Mouse (Mus musculus) neural tube, embryonic 15.5 days (tissue): Measurements from ENCODE around the gene Gad1. TPM values are rescaled to one million over a fixed set of nuclear protein-coding genes. Genes with fewer than 3 reads are reported as not detected.
A peak's percentile ranks its signal among the peaks of the same experiment; 100 is the strongest.

Experiments used
- ATAC-seq: fragments of 200-750 bp; cut with Nextera tagmentation; 2 replicates; pipeline ENCODE4 v1.8.0; 2017; ENCODE audit warnings: mild to moderate bottlenecking, moderate TSS enrichment, moderate library complexity; ENCODE audit not compliant: low FRiP score
- H3K27ac ChIP-seq: fragments of 300-500 bp; sonication (generic); replicated peaks from 2 replicates; pipeline ENCODE4 v1.5.1; 2015; ENCODE audit warnings: mild to moderate bottlenecking, inconsistent platforms
- H3K27me3 ChIP-seq: fragments of 300-500 bp; sonication (generic); replicated peaks from 2 replicates; pipeline ENCODE4 v1.6.1; 2015; ENCODE audit warnings: inconsistent platforms
- H3K36me3 ChIP-seq: fragments of 300-500 bp; sonication (generic); 2 replicates; pipeline ENCODE4 v1.6.1; 2015; ENCODE audit warnings: inconsistent platforms
- H3K4me1 ChIP-seq: fragments of 300-500 bp; sonication (generic); 2 replicates; pipeline ENCODE4 v1.6.1; 2015; ENCODE audit warnings: inconsistent platforms
- H3K4me2 ChIP-seq: fragments of 300-500 bp; sonication (generic); 2 replicates; pipeline ENCODE4 v1.6.1; 2015; ENCODE audit warnings: inconsistent platforms, mild to moderate bottlenecking, moderate library complexity
- H3K4me3 ChIP-seq: fragments of 300-500 bp; sonication (generic); replicated peaks from 2 replicates; pipeline ENCODE4 v1.5.1; 2015; ENCODE audit warnings: mild to moderate bottlenecking, inconsistent platforms
- H3K9ac ChIP-seq: fragments of 300-500 bp; sonication (generic); replicated peaks from 2 replicates; pipeline ENCODE4 v1.6.1; 2015; ENCODE audit warnings: mild to moderate bottlenecking, inconsistent platforms
- H3K9me3 ChIP-seq: fragments of 300-500 bp; sonication (generic); replicated peaks from 2 replicates; pipeline ENCODE4 v1.6.1; 2016; ENCODE audit warnings: inconsistent platforms
- WGBS: fragments of 180-500 bp; shearing (Covaris S2); methylation state at CpG from one replicate; pipeline ENCODE4 v1.1.7; 2015; ENCODE audit warnings: mixed read lengths; 5-methylcytosine and 5-hydroxymethylcytosine counted together
- polyA plus RNA-seq: library from polyadenylated mRNA; unstranded; fragments of >200 nt; fragmentation: Nextera tagmentation; extraction: Ambion mirVana; gene quantifications from 2 replicates; pipeline ENCODE4 v1.2.1, GENCODE M21; 2015

Gene Gad1
- polyA plus RNA-seq, 1 experiment from 2014 or later: 96.5 TPM

DNA sequence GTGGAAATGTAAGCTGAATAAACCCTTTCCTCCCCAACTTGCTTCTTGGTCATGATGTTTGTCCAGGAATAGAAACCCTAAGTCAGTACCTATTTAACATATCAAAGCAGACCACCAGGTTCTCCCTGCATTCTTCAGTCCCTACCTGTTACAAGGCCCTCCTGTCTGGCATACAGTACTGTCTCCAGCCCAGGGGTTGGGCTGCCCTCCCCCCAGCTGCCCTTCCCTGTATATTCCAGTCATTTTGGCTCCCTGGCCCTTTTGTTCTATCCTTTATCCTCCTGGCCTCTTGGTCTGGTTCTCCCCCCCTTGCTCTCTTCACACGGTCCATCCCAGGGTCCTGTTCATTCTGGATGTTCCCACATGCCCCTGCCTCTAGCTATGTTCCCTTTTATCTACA, 78.4 kb downstream of the Gad1 start:
- no peak overlapping the region for H3K27ac ChIP-seq
- H3K4me1 ChIP-seq: peaks cover 22% of the 10 kb centered on the region
- peaks cover 3% of the 10 kb centered on the region; the same call in 1 of the 2 replicates for H3K27me3 ChIP-seq
- 72% methylated on average over 1 of the region's 1 CpGs for WGBS
- no peaks in the 10 kb centered on the region for H3K9me3 ChIP-seq
- no peak overlapping the region for H3K9ac ChIP-seq
- H3K4me3 ChIP-seq: no peak overlapping the region
- no peak overlapping the region for H3K4me2 ChIP-seq
- H3K36me3 ChIP-seq: no peaks in the 10 kb centered on the region
- no peak for ATAC-seq

DNA sequence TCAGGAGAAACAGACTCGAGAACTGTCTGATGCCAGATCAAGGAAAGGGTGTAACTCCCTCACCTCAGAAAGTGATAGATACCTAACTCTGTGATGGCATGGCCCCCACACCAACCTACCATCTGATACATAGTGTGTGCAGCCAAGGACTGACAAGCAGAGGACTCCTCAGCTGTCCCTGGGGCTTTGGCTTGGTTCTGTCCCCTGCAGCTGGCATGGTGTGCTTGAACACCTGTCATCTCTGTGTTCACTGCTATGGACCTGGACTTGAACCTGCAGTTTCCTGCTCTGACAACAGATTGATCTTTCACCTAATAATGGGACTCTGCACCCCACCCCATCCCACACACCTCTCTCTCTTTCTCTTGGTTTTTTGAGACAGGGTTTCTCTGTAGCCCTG, 79.5 kb downstream of the Gad1 start:
- Histone ChIP-seq H3K27me3 (peaks cover 3% of the 10 kb centered on the region; the same call in 1 of the 2 replicates), H3K9ac (no peak overlapping the region), H3K4me3 (no peak overlapping the region), H3K27ac (no peak overlapping the region), H3K4me1 (peaks cover 22% of the 10 kb centered on the region), H3K36me3 (no peaks in the 10 kb centered on the region), H3K4me2 (no peak overlapping the region), H3K9me3 (no peaks in the 10 kb centered on the region)
- ATAC-seq: no peak
- 86% methylated on average over 1 of the region's 1 CpGs for WGBS

DNA sequence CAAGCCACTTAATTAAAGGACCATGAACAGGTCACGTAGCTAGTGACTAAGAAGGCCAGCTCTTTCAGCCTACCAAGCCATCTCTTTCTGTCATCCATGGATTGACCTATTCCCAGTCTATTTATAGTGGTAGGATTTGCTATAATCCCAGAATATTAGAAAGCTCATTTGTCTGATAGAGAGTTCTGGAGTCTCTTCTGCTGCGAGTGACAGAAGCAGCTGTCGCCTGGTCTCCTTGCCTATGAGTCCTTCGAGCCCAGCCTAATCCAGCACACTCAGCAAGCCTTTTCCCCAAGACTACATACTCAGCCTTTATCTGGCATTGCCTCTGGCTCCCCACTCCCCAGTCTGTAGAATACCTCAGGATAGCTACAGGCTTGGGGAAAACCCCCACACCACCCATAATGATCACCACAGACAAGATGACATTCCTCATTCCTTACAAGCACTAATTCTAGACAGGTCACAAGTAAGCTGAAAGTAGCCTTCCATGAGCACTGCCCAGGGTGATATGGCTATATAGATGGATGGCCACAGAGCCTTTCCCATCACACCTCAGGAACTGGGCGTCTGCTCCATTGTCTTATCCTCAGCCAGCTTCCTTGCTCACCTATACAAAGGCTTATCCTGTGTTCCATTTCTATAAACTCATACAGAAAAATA, 81.3 kb downstream of the Gad1 start:
- 88% methylated on average over 5 of the region's 5 CpGs for WGBS
- H3K9me3 ChIP-seq: no peaks in the 10 kb centered on the region
- H3K36me3 ChIP-seq: no peaks in the 10 kb centered on the region
- peaks cover 3% of the 10 kb centered on the region; the same call in 1 of the 2 replicates for H3K27me3 ChIP-seq
- peaks cover 14% of the 10 kb centered on the region for H3K4me1 ChIP-seq
- H3K27ac ChIP-seq: no peak overlapping the region
- ATAC-seq: no peak
- H3K4me3 ChIP-seq: no peak overlapping the region
- H3K4me2 ChIP-seq: no peak overlapping the region
- H3K9ac ChIP-seq: no peak overlapping the region

DNA sequence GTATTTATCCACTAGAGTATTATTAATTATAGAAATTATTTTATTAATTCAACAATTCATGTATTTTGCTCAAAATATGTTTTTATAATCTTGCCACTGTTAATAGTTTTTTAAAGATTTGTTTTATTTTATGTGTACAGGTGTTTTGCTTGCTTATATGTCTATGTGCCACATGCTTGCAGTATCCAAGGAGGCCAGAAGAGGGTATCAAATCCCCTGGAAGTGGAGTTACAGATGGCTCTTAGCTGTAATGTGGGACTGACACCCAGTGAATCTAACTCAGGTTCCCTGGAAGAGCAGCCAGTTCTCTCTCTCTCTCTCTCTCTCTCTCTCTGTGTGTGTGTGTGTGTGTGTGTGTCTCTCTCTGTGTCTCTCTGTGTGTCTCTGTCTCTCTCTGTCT, 88.1 kb downstream of the Gad1 start:
- Histone ChIP-seq H3K27me3 (no peaks in the 10 kb centered on the region), H3K4me1 (peaks cover 22% of the 10 kb centered on the region), H3K9me3 (no peaks in the 10 kb centered on the region), H3K27ac (no peak overlapping the region), H3K4me2 (no peak overlapping the region), H3K4me3 (no peak overlapping the region), H3K9ac (no peak overlapping the region), H3K36me3 (no peaks in the 10 kb centered on the region)
- no peak for ATAC-seq

DNA sequence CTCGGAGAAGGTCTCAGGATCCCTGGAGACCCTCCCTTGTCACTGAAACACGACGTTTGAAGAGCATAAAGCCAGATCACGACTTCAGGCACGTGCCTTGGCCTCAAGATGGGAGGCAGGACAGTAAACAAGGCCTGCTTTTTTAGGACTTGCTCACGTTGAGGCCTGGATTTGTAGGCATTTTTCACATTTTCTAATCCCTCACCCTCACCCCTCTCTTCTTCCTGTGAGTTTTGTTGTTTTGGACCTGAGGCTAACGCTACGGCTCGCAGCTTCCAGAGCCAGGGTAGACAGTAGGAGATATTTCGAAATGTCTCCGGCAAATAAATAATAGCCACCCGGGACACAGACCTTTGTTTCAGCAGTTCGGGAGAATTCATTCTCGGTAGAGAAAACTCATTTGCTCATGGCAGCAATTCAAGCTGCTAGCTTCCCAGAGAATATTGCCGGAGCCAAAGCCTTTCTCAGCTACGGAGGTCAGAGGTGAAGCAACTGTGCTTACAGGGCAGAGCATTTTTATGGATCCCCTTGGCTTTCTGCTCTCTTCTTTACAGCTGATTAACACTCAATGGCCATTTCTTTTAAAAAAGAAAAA, 90.2 kb downstream of the Gad1 start:
- WGBS: 17% methylated on average over 16 of the region's 16 CpGs
- H3K9ac ChIP-seq: no peak overlapping the region
- no peaks in the 10 kb centered on the region for H3K9me3 ChIP-seq
- H3K4me2 ChIP-seq: 0 out of 2 replicates have a peak overlapping the region, but pooled peaks have one; percentile 13
- no peak overlapping the region for H3K4me3 ChIP-seq
- peaks cover 22% of the 10 kb centered on the region for H3K4me1 ChIP-seq
- H3K36me3 ChIP-seq: no peaks in the 10 kb centered on the region
- H3K27me3 ChIP-seq: no peaks in the 10 kb centered on the region
- H3K27ac ChIP-seq: peak overlapping the region; percentile 60
- ATAC-seq: peak; percentile 33; the same call in 1 of the 2 replicates

DNA sequence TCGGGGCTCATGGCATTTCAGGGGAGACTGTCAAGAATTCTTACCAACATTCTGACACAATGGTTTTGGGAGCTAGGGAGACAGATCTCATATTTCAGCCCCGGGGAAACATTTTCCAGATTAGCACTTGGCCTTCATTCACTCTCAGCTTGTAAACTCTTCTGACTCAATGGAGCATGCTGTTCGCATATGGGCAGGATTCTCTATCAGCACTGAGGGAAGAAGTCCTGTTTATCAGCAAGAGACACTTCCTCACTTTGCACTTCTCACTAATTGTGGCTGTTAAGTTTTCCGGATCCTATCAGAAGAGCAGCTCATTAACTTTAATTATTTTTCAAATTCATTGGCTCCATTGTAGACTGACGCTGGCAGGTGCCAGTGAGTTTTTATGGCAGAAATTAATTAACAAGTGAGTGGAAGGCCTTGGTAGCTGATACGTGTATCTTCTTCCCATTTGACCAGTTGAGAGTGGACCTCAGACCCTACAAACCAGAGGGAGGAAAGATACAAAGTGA, 92.5 kb downstream of the Gad1 start:
- 49% methylated on average over 6 of the region's 6 CpGs for WGBS
- no peak overlapping the region; the same call in 1 of the 2 replicates for H3K27ac ChIP-seq
- H3K4me1 ChIP-seq: peaks cover 22% of the 10 kb centered on the region

DNA sequence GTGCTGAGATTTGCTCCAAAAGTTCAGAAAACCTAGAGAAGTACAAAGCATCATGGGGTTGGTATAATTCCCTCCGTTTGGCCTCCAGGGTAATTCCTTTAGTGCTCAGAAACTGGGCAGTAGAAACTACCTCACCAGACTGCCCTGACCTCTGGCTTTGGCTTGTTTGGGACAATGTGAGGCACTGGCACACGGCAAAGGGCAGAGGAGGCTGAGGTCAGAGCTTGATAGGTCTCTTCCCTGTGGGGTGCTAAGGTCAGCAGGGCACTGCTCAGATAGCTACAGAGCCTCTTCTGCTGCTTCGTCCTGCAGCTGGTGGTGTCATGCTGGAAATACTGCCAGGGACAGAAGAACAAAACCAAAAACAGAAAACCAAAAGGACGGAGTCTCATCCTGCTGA, 94.8 kb downstream of the Gad1 start:
- Histone ChIP-seq H3K36me3 (no peaks in the 10 kb centered on the region), H3K9ac (no peak overlapping the region), H3K9me3 (no peaks in the 10 kb centered on the region), H3K27ac (no peak overlapping the region), H3K4me3 (no peak overlapping the region), H3K27me3 (no peaks in the 10 kb centered on the region), H3K4me2 (no peak overlapping the region), H3K4me1 (peaks cover 19% of the 10 kb centered on the region)
- 30% methylated on average over 4 of the region's 4 CpGs for WGBS
- no peak for ATAC-seq

More for the DNA sequence above, 92.5 kb downstream of the Gad1 start:
- Histone ChIP-seq H3K9me3 (no peaks in the 10 kb centered on the region), H3K4me2 (no peak overlapping the region), H3K9ac (no peak overlapping the region), H3K36me3 (no peaks in the 10 kb centered on the region), H3K27me3 (no peaks in the 10 kb centered on the region), H3K4me3 (no peak overlapping the region)
- peak; percentile 70 for ATAC-seq

DNA sequence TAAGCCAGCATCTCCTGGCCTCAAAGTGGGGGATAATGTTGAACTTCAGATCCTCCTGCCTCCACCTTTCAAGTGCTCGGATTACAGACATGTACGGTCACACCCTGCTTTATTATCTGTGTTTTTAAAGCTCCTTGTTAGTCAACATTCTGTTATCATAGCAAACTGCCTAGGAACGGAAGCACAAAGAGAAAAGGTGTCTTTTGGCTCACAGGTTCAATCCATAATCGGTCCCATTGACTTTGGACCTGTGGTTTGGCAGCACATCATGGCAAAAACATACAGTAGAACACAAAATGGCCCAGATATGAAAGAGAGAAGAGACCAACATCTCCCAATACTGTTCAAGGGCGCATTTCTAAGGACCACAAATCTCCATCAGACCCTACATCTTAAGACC, 95.4 kb downstream of the Gad1 start:
- Histone ChIP-seq H3K9me3 (no peaks in the 10 kb centered on the region), H3K27ac (no peak overlapping the region), H3K4me3 (no peak overlapping the region), H3K36me3 (no peaks in the 10 kb centered on the region), H3K4me1 (peaks cover 14% of the 10 kb centered on the region), H3K9ac (no peak overlapping the region), H3K27me3 (no peaks in the 10 kb centered on the region), H3K4me2 (no peak overlapping the region)
- no peak for ATAC-seq
- 89% methylated on average over 5 of the region's 5 CpGs for WGBS

DNA sequence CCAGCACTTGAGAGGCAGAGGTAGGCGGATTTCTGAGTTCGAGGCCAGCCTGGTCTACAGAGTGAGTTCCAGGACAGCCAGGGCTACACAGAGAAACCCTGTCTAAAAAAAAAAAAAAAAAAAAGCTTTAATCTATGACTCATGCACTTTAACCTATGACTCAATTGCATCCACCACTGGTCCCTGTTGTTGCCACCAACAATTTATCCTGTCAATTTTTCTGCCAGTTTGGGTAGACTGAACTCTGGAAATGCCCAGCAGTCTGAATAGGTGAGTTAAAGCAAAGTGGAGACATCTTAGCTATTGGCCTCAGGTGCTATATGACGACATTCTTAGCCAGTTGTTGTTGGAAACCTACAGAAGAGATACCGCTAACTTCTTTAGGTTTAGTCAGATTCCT, 96.6 kb downstream of the Gad1 start:
- peaks cover 3% of the 10 kb centered on the region; the same call in 1 of the 2 replicates for H3K4me1 ChIP-seq
- no peaks in the 10 kb centered on the region for H3K27me3 ChIP-seq
- no peak overlapping the region for H3K4me2 ChIP-seq
- 95% methylated on average over 4 of the region's 4 CpGs for WGBS
- ATAC-seq: no peak
- H3K36me3 ChIP-seq: no peaks in the 10 kb centered on the region
- no peak overlapping the region for H3K27ac ChIP-seq
- H3K9ac ChIP-seq: no peak overlapping the region
- no peaks in the 10 kb centered on the region for H3K9me3 ChIP-seq
- no peak overlapping the region for H3K4me3 ChIP-seq

Other genes with a start within 250 kb of the Gad1 start
- gene Sp5, start 78.1 kb upstream of the Gad1 start, polyA plus RNA-seq: 1.6 and 2.1 TPM in 2 replicates
- 0.92 and 2.1 TPM in 2 replicates for gene Erich2, start 44.3 kb upstream of the Gad1 start, polyA plus RNA-seq
- 127 and 143 TPM in 2 replicates for gene Gorasp2, start 108.5 kb downstream of the Gad1 start, polyA plus RNA-seq
- gene Gm26558, start 109.0 kb downstream of the Gad1 start, polyA plus RNA-seq: 4.2 and 4.5 TPM in 2 replicates